Mouse (Mus musculus) effector memory CD4-positive, alpha-beta T cell, adult 5 months (primary cell): ENCODE data around the gene Cpa5. TPM values are rescaled to one million over a fixed set of nuclear protein-coding genes. Genes with fewer than 3 reads are reported as not detected.

Experiments used
- polyA plus RNA-seq: library from polyadenylated mRNA; unstranded; fragments of 100-300 nt; shearing (Covaris generic); gene quantifications from one replicate; pipeline ENCODE4 v1.2.1, GENCODE M21; 2017

Cpa5 gene
- not detected for polyA plus RNA-seq

DNA sequence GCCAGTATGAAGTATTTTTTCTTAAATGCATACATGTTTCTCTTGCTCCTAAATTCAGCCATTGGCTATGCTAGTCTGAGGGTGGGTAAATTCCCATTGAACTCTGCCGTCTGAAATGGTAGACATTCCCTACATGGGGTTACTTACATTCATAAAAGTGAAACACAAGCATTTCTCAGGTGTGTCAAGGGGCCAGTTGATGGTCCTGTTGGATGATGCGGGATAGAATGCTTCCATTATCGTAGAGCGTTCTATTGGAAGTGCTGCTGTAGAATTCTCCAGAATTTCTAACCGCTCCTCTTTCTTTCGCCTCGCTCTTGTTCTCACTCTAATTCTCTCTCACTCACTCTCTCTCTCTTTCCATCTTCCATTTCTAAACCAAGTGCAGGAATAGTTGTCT, at the start of gene Cpa5:
TSS of gene Cpa5 (plus strand) at position 301 of the 400 bp plus-strand sequence.

DNA sequence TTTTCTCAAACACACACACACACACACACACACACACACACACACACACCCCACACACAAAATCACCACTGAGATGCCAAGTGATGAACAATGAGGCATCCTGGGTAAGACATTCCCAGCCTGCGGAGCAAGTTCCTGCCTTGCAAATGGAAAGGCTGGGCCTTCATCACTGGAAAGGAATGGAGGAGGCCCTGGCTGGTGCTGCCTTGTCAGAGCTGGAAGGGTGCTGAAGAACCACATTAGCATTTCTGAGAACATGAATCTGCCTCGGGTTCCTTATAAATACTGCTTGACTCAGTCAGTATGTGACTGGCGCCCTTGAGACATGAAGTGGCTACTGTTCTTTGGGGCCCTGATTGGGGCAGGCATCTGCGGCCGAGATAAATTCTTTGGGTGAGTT, 42.7 kb upstream of the Cpa5 start, which contains the start of gene Cpa4:
TSS of gene Cpa4 (plus strand) at position 301 of the 400 bp plus-strand sequence.

DNA sequence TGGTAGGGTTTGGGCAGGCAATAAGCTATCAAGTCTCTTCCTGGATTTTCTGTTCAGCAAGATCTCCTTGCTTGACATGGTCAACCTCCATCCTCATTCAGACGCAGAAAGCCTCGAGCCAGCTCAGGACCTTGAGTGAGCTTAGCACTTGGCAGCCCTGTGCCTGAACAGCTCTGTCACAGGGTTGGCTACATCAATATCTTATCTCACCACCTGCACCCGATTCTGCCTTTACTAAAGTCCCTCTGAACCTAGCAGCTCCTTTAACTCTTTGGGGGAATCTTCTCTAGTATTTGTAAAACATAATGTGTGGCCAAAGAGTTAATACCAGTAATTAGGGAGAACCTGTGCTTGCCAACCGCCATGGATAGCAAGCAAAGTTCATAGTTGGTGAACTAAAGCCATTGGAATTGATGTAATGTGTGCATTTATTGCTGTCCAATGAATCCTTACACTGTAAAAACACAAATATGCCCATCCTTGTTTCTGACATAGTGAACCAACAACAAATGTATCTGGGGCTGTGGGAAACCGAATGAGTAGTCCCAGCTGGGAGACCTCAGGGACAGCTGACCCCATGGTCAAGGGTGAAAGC, 28.0 kb downstream of the Cpa5 start, which contains the start of gene Cpa1:
TSS of gene Cpa1 (plus strand) at position 545 of the 595 bp plus-strand sequence.

Other genes with a start within 250 kb of the Cpa5 start
- gene Zc3hc1, start 220.0 kb upstream of the Cpa5 start, polyA plus RNA-seq, result 38.8 TPM
- gene Klhdc10, start 209.1 kb upstream of the Cpa5 start, polyA plus RNA-seq, result 13.3 TPM
- 36.2 TPM for gene Tmem209, start 101.2 kb upstream of the Cpa5 start, polyA plus RNA-seq
- gene Ssmem1, start 101.2 kb upstream of the Cpa5 start, polyA plus RNA-seq, result not detected
- gene Cpa2, start 69.4 kb upstream of the Cpa5 start, polyA plus RNA-seq, result 0.31 TPM
- not detected for gene Cpa4, start 42.6 kb upstream of the Cpa5 start, polyA plus RNA-seq
- not detected for gene Cpa1, start 28.2 kb downstream of the Cpa5 start, polyA plus RNA-seq
- gene Cep41, start 82.7 kb downstream of the Cpa5 start, polyA plus RNA-seq, result 15.8 TPM
- gene Mest, start 112.5 kb downstream of the Cpa5 start, polyA plus RNA-seq, result 10.2 TPM